Mouse (Mus musculus) olfactory bulb, adult 2 months (tissue): Measurements from ENCODE around the gene Shh. TPM values are rescaled to one million over a fixed set of nuclear protein-coding genes. Genes with fewer than 3 reads are reported as not detected.
A peak's percentile ranks its signal among the peaks of the same experiment; 100 is the strongest.

ENCODE experiments used
- H3K27ac ChIP-seq: fragments of 200-500 bp; 2 replicates; pipeline ENCODE4 v1.5.1; 2012; ENCODE audit warnings: low read depth, low read length; ENCODE audit not compliant: insufficient read depth
- H3K4me1 ChIP-seq: fragments of 200-500 bp; 2 replicates; pipeline ENCODE4 v1.6.1; 2012; ENCODE audit warnings: low read length; ENCODE audit not compliant: control insufficient read depth, insufficient read depth
- H3K4me3 ChIP-seq: fragments of 200-500 bp; 2 replicates; pipeline ENCODE4 v1.5.1; 2012; ENCODE audit warnings: mild to moderate bottlenecking, low read depth, low read length, moderate library complexity; ENCODE audit not compliant: insufficient read depth
- CTCF ChIP-seq: fragments of 200-500 bp; IDR thresholded peaks from 2 replicates; pipeline ENCODE4 v1.5.1; 2012; ENCODE audit warnings: low read depth, mild to moderate bottlenecking, low read length, moderate library complexity; ENCODE audit not compliant: insufficient read depth
- POLR2A ChIP-seq: fragments of 200-500 bp; IDR thresholded peaks from 2 replicates; pipeline ENCODE4 v1.6.1; 2012; ENCODE audit warnings: mild to moderate bottlenecking, low read depth, low read length, moderate library complexity; ENCODE audit not compliant: insufficient read depth
- WGBS: fragments of 180-500 bp; shearing (Covaris S2); methylation state at CpG from one replicate; pipeline ENCODE4 v1.1.7; 2018; 5-methylcytosine and 5-hydroxymethylcytosine counted together
- polyA plus RNA-seq: library from polyadenylated mRNA; stranded (reverse); fragments of >200 nt; gene quantifications from 2 replicates; pipeline ENCODE4 v1.2.4, GENCODE M21; 2012; ENCODE audit warnings: low replicate concordance; ENCODE audit not compliant: missing spikeins, insufficient read depth, insufficient read length

Shh gene
- polyA plus RNA-seq, 1 experiment = not detected

- no peak overlapping the region for H3K27ac ChIP-seq
- WGBS = 33% methylated on average over 6 of the region's 6 CpGs
- TF ChIP-seq POLR2A (no peak), CTCF (peak; percentile 97)
- H3K4me3 ChIP-seq = no peak overlapping the region
- H3K4me1 ChIP-seq = no peaks in the 10 kb centered on the region
Measured at GRCm38 (mm10) chr5:28451053-28451638, 15.9 kb downstream of the Shh start.

GRCm38 (mm10) chr5:28450126-28450890 lies 16.7 kb downstream of the Shh start:
- Histone ChIP-seq H3K4me3 (no peak overlapping the region), H3K4me1 (no peaks in the 10 kb centered on the region), H3K27ac (no peak overlapping the region)
- WGBS = 55% methylated on average over 3 of the region's 3 CpGs
- TF ChIP-seq CTCF = no peak
- no peak for TF ChIP-seq POLR2A

- WGBS = 94% methylated on average over 9 of the region's 9 CpGs
- H3K4me1 ChIP-seq = no peaks in the 10 kb centered on the region
- TF ChIP-seq POLR2A = no peak
- TF ChIP-seq CTCF = no peak
- no peak overlapping the region for H3K27ac ChIP-seq
- H3K4me3 ChIP-seq = no peak overlapping the region
Measured at GRCm38 (mm10) chr5:28425926-28426325, 41.1 kb downstream of the Shh start.

- WGBS = 78% methylated on average over 4 of the region's 4 CpGs
- Histone ChIP-seq H3K27ac (no peak overlapping the region), H3K4me1 (no peaks in the 10 kb centered on the region), H3K4me3 (no peak overlapping the region)
- TF ChIP-seq CTCF (no peak), POLR2A (no peak)
Measured at GRCm38 (mm10) chr5:28423781-28424180, 43.3 kb downstream of the Shh start.

- WGBS = 95% methylated on average over 12 of the region's 12 CpGs
- no peak for TF ChIP-seq CTCF
- no peak for TF ChIP-seq POLR2A
- Histone ChIP-seq H3K4me3 (no peak overlapping the region), H3K4me1 (no peaks in the 10 kb centered on the region), H3K27ac (no peak overlapping the region)
Measured at GRCm38 (mm10) chr5:28419640-28420265, 47.3 kb downstream of the Shh start.

GRCm38 (mm10) chr5:28418734-28419133 lies 48.3 kb downstream of the Shh start:
- Histone ChIP-seq H3K27ac (no peak overlapping the region), H3K4me3 (no peak overlapping the region), H3K4me1 (no peaks in the 10 kb centered on the region)
- WGBS = 79% methylated on average over 10 of the region's 10 CpGs
- TF ChIP-seq CTCF = no peak

- TF ChIP-seq POLR2A = no peak
- TF ChIP-seq CTCF = no peak
- Histone ChIP-seq H3K27ac (no peak overlapping the region), H3K4me3 (no peak overlapping the region), H3K4me1 (no peaks in the 10 kb centered on the region)
Measured at GRCm38 (mm10) chr5:28416029-28416428, 51.0 kb downstream of the Shh start.

- Histone ChIP-seq H3K27ac (no peak overlapping the region), H3K4me1 (no peaks in the 10 kb centered on the region), H3K4me3 (no peak overlapping the region)
- 83% methylated on average over 3 of the region's 3 CpGs for WGBS
- no peak for TF ChIP-seq CTCF
- no peak for TF ChIP-seq POLR2A
Measured at GRCm38 (mm10) chr5:28414076-28414475, 53.0 kb downstream of the Shh start.

- H3K4me1 ChIP-seq = no peaks in the 10 kb centered on the region
- WGBS = 70% methylated on average over 5 of the region's 5 CpGs
- H3K4me3 ChIP-seq = no peak overlapping the region
- TF ChIP-seq CTCF (no peak), POLR2A (no peak)
- H3K27ac ChIP-seq = no peak overlapping the region
Measured at GRCm38 (mm10) chr5:28413533-28413932, 53.5 kb downstream of the Shh start.
